Mouse (Mus musculus) thymus, adult 2 months (tissue): ENCODE data around the gene Gm37419. TPM values are rescaled to one million over a fixed set of nuclear protein-coding genes. Genes with fewer than 3 reads are reported as not detected.

Source experiments
- DNase-seq: peaks from one replicate; pipeline ENCODE4 v3.0.0; 2021
- H3K27ac ChIP-seq: fragments of 200-500 bp; 2 replicates; pipeline ENCODE4 v1.5.1; 2012; ENCODE audit warnings: low read length, control low read depth; ENCODE audit not compliant: control insufficient read depth, insufficient read depth
- H3K27me3 ChIP-seq: fragments of 200-500 bp; 2 replicates; pipeline ENCODE4 v1.6.1; 2012; ENCODE audit warnings: mild to moderate bottlenecking, low read length, moderate library complexity, mixed read lengths; ENCODE audit not compliant: control insufficient read depth, insufficient read depth
- H3K36me3 ChIP-seq: fragments of 200-500 bp; 2 replicates; pipeline ENCODE4 v1.6.1; 2012; ENCODE audit warnings: mild to moderate bottlenecking, low read length, moderate library complexity; ENCODE audit not compliant: control insufficient read depth, insufficient read depth
- H3K4me1 ChIP-seq: fragments of 200-500 bp; replicated peaks from 2 replicates; pipeline ENCODE4 v1.6.1; 2012; ENCODE audit warnings: low read length; ENCODE audit not compliant: control insufficient read depth, insufficient read depth
- H3K4me3 ChIP-seq: fragments of 200-500 bp; 2 replicates; pipeline ENCODE4 v1.5.1; 2012; ENCODE audit warnings: mild to moderate bottlenecking, low read length, control low read depth, moderate library complexity; ENCODE audit not compliant: control insufficient read depth, insufficient read depth
- CTCF ChIP-seq: fragments of 200-500 bp; IDR thresholded peaks from 2 replicates; pipeline ENCODE4 v1.5.1; 2012; ENCODE audit warnings: mild to moderate bottlenecking, control low read depth, low read length, moderate library complexity, borderline replicate concordance; ENCODE audit not compliant: control insufficient read depth, poor library complexity, insufficient read depth; ENCODE audit errors: extremely low read depth
- POLR2A ChIP-seq: fragments of 200-500 bp; IDR thresholded peaks from 2 replicates; pipeline ENCODE4 v1.6.1; 2012; ENCODE audit warnings: mild to moderate bottlenecking, low read length, control low read depth, moderate library complexity; ENCODE audit not compliant: control insufficient read depth, poor library complexity, insufficient read depth; ENCODE audit errors: extremely low read depth
- WGBS: fragments of 180-500 bp; shearing (Covaris S2); methylation state at CpG from one replicate; pipeline ENCODE4 v1.1.7; 2018; 5-methylcytosine and 5-hydroxymethylcytosine counted together
- polyA plus RNA-seq: library from polyadenylated mRNA; depleted of rRNA; stranded (reverse); fragments of >200 nt; gene quantifications from 2 replicates; pipeline ENCODE4 v1.2.3, GENCODE M21; 2012

Gene Gm37419
- polyA plus RNA-seq, 1 experiment: not detected

- TF ChIP-seq CTCF (no peak), POLR2A (no peak)
- Histone ChIP-seq H3K27ac (no peak overlapping the region), H3K27me3 (no peaks in the 10 kb centered on the region), H3K4me1 (peaks cover 6% of the 10 kb centered on the region), H3K36me3 (no peaks in the 10 kb centered on the region), H3K4me3 (no peak overlapping the region)
- WGBS: 26% methylated on average over 3 of the region's 3 CpGs
- DNase-seq: no peak
Observed at GRCm38 (mm10) chr16:24012066-24012465, 23.8 kb downstream of the Gm37419 start.

DNA sequence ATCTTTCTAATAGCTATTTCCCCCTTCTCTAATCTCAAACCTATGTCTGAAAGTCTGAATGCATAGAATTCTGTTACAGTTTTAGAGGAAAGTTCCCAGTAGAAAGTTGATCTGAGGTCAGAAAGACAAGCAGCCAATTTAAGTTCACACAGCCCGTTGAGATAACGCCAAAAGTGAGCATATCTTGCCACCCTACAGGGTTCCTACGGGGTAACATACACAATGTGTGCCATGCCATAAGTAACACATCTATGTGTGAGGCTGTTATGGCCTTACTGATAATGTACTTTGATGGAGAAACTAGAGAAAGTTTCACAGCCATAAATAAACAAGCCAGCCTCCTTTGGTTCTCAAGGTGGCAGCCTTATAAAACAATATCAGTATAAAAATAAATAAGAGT is 26.1 kb downstream of the Gm37419 start:
- no peaks in the 10 kb centered on the region for H3K27me3 ChIP-seq
- no peak for DNase-seq
- 98% methylated on average over 3 of the region's 3 CpGs for WGBS

DNA sequence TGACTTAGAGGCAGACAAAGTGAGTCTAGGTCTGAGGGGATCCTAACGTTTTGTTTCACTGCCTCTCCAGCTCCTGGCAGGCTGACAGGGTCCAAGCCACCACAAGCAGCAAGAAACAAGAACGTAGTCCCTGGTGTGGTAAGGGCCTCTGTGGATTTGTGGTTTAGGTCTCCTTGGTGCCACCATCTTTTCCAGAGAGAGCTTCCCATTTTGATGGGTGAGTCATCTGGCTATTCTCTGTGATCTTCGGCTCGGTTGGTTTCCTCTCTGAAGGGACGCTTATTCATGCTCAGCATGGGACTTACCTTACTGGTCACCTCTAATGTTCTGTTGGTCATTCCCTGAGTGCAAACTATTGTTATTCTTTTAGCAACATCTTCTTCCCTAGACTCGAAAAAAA is 28.0 kb downstream of the Gm37419 start:
- no peaks in the 10 kb centered on the region for H3K36me3 ChIP-seq
- 32% methylated on average over 6 of the region's 6 CpGs for WGBS
- no peak overlapping the region for H3K27ac ChIP-seq
- H3K4me3 ChIP-seq: no peak overlapping the region
- H3K27me3 ChIP-seq: no peaks in the 10 kb centered on the region
- H3K4me1 ChIP-seq: peaks cover 6% of the 10 kb centered on the region
- no peak for DNase-seq
- no peak for TF ChIP-seq CTCF
- TF ChIP-seq POLR2A: no peak

More for the DNA sequence above, 26.1 kb downstream of the Gm37419 start:
- peaks cover 6% of the 10 kb centered on the region for H3K4me1 ChIP-seq
- H3K27ac ChIP-seq: no peak overlapping the region
- TF ChIP-seq CTCF: no peak
- no peak for TF ChIP-seq POLR2A
- no peaks in the 10 kb centered on the region for H3K36me3 ChIP-seq
- H3K4me3 ChIP-seq: no peak overlapping the region

- Histone ChIP-seq H3K4me1 (peaks cover 6% of the 10 kb centered on the region), H3K27me3 (no peaks in the 10 kb centered on the region), H3K36me3 (no peaks in the 10 kb centered on the region), H3K4me3 (no peak overlapping the region), H3K27ac (no peak overlapping the region)
- no peak for DNase-seq
- 44% methylated on average over 5 of the region's 5 CpGs for WGBS
- TF ChIP-seq POLR2A: no peak
- TF ChIP-seq CTCF: no peak
Observed at GRCm38 (mm10) chr16:24016742-24017141, 28.5 kb downstream of the Gm37419 start.

GRCm38 (mm10) chr16:24021722-24022121 is 33.4 kb downstream of the Gm37419 start:
- Histone ChIP-seq H3K36me3 (no peaks in the 10 kb centered on the region), H3K27me3 (no peaks in the 10 kb centered on the region), H3K4me3 (no peak overlapping the region), H3K4me1 (peaks cover 7% of the 10 kb centered on the region), H3K27ac (no peak overlapping the region)
- 55% methylated on average over 1 of the region's 1 CpGs for WGBS
- TF ChIP-seq CTCF (no peak), POLR2A (no peak)
- DNase-seq: peak; percentile 36

GRCm38 (mm10) chr16:24022605-24023004 is 34.3 kb downstream of the Gm37419 start:
- peaks cover 6% of the 10 kb centered on the region for H3K4me1 ChIP-seq
- no peaks in the 10 kb centered on the region for H3K27me3 ChIP-seq
- WGBS: 95% methylated on average over 4 of the region's 4 CpGs
- no peak for DNase-seq
- H3K27ac ChIP-seq: no peak overlapping the region
- TF ChIP-seq CTCF (no peak), POLR2A (no peak)
- H3K4me3 ChIP-seq: no peak overlapping the region
- H3K36me3 ChIP-seq: no peaks in the 10 kb centered on the region

DNA sequence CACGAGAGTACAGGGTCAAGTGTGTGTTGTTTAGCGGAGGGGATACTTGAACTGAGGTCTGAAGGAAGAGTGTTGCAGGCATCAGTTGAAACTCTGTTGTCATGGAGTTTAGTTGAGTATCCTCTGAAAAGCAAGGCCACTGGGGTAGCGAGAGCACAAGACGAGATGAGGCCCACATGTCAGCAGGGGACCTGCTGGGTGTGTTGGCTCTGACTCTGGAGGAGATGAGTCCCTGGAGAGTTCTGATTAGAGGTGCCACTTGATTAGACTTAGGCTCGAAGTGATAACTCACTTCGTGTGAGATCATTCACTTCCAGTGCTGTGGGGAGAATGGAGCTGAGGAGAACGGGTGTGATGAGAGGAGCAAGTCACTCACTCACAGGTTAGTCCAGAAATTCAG is 37.2 kb downstream of the Gm37419 start:
- no peak for DNase-seq
- H3K27me3 ChIP-seq: no peaks in the 10 kb centered on the region
- 95% methylated on average over 7 of the region's 7 CpGs for WGBS
- TF ChIP-seq POLR2A (no peak), CTCF (no peak)
- peaks cover 10% of the 10 kb centered on the region for H3K4me1 ChIP-seq
- no peaks in the 10 kb centered on the region for H3K36me3 ChIP-seq
- H3K4me3 ChIP-seq: no peak overlapping the region
- no peak overlapping the region for H3K27ac ChIP-seq

GRCm38 (mm10) chr16:24029965-24030672 is 41.8 kb downstream of the Gm37419 start:
- Histone ChIP-seq H3K4me3 (no peak overlapping the region), H3K27ac (no peak overlapping the region), H3K36me3 (no peaks in the 10 kb centered on the region), H3K4me1 (peaks cover 4% of the 10 kb centered on the region), H3K27me3 (no peaks in the 10 kb centered on the region)
- DNase-seq: no peak
- WGBS: 89% methylated on average over 2 of the region's 2 CpGs
- TF ChIP-seq POLR2A: no peak
- no peak for TF ChIP-seq CTCF
